Mouse (Mus musculus): ENCODE data around the gene M1ap. TPM values are rescaled to one million over a fixed set of nuclear protein-coding genes. Genes with fewer than 3 reads are reported as not detected.

The M1ap gene
- polyA plus RNA-seq, 1 experiment from 2014 or later: 2.4 TPM

DNA sequence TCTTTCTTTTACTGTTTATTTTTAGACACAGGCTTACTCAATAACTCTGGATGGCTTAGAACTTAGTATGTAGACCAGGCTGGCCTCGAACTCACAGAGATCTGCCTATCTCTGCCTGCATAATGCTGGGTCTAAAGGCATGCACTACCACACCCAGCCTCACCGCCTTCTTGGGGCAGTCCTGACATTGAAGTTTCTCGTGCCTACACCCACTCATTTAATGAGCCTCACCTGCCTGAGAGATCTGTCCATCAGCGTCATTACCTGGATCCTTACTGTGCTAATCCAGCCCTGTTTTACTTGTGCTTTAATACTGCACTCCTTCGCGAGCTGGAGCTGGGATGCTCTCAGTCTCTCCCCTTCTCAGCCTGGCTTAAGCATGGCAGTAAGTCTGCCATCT lies 65.1 kb downstream of the M1ap start:
- Histone ChIP-seq H3K36me3 (ENCODE audit: control insufficient read depth, insufficient read depth, low read length) (no peaks in the 10 kb centered on the region), H3K4me3 (ENCODE audit: low read length) (no peak overlapping the region), H3K4me1 (replicated peaks; ENCODE audit: control insufficient read depth, insufficient read depth, low read length) (peaks cover 5% of the 10 kb centered on the region), H3K27me3 (ENCODE audit: control insufficient read depth, insufficient read depth, low read depth, low read length) (no peaks in the 10 kb centered on the region; the same call in 1 of the 2 replicates), H3K27ac (ENCODE audit: low read length) (no peak overlapping the region), H3K9ac (ENCODE audit: low read length) (no peak overlapping the region), H3K4me2 (ENCODE audit: low read depth, low read length) (no peak overlapping the region), H3K9me3 (ENCODE audit: control insufficient read depth, low read length) (no peaks in the 10 kb centered on the region)
- ATAC-seq (ENCODE audit: low read depth): no peak
- 76% methylated on average over 6 of the region's 6 CpGs for WGBS

DNA sequence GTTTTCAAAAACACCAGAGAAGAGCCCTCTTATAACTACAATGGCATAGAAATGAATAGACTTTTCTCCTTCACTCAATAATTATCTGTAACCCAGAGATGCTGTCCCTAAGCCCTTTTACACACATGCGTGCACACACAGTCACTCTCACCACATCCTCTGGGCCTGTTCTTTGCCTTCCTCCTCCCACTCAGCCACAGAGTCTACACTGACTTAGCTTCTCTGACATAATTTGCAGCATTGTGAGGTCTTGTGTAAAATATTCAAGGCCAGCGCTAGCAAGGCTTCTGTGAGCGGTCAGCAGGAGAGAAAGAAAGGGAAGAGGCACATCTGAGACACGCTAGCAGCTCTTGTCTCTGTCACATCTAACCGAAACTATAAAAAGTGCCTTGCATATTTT lies 66.7 kb downstream of the M1ap start:
- Histone ChIP-seq H3K36me3 (ENCODE audit: control insufficient read depth, insufficient read depth, low read length) (no peaks in the 10 kb centered on the region), H3K9ac (ENCODE audit: low read length) (no peak overlapping the region), H3K4me3 (ENCODE audit: low read length) (no peak overlapping the region), H3K4me2 (ENCODE audit: low read depth, low read length) (no peak overlapping the region), H3K9me3 (ENCODE audit: control insufficient read depth, low read length) (no peaks in the 10 kb centered on the region), H3K27me3 (ENCODE audit: control insufficient read depth, insufficient read depth, low read depth, low read length) (no peaks in the 10 kb centered on the region; the same call in 1 of the 2 replicates), H3K4me1 (replicated peaks; ENCODE audit: control insufficient read depth, insufficient read depth, low read length) (peaks cover 5% of the 10 kb centered on the region), H3K27ac (ENCODE audit: low read length) (no peak overlapping the region)
- WGBS: 74% methylated on average over 5 of the region's 5 CpGs
- ATAC-seq (ENCODE audit: low read depth): no peak

DNA sequence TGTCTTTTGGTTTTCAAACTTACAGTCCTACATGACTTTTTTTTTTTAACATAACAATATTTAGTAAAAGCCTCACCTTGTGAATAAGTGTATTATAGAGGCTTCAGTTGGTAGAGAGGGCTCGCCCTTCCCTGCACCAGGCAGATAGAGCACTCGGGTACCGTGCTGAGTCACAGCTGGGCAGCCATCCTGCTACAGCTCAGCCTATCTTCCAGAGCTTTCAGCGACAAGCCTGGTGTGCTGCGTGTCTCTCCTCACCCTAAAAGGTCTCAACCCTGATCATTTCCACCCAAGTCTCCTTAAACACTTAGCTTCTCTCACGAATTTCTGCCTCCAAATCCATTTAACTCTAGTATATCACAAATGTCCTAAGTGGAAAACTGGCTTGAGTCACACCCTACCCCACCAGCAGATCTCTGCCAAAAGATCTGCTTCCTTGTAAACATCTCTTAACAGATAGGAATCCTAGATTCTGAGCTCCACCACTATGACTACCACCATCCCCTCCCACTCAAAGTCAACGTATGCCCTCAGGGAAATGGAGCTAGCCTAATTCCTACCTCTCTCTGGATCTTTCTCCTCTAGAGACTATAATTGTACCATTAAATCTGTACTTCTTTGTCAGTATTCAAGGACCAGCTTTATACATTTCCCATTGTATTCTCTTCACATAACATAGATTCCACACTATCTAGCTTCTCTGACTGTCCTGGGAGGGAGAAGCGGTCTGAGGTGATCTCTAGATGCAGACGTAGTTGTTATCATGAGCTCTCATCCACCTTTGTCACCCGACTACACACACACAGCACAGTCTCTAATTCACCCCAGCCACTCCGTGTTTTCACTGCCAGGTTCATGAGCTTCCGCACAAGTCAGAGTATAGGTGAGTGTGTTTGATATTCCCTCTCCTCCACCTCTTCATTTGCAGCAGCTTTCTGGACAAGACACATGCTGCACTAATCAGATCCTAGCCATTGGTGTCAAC lies 68.1 kb downstream of the M1ap start:
- Histone ChIP-seq H3K27ac (ENCODE audit: low read length) (no peak overlapping the region), H3K4me1 (replicated peaks; ENCODE audit: control insufficient read depth, insufficient read depth, low read length) (peaks cover 5% of the 10 kb centered on the region), H3K27me3 (ENCODE audit: control insufficient read depth, insufficient read depth, low read depth, low read length) (no peaks in the 10 kb centered on the region; the same call in 1 of the 2 replicates), H3K4me2 (ENCODE audit: low read depth, low read length) (no peak overlapping the region), H3K9me3 (ENCODE audit: control insufficient read depth, low read length) (no peaks in the 10 kb centered on the region), H3K36me3 (ENCODE audit: control insufficient read depth, insufficient read depth, low read length) (no peaks in the 10 kb centered on the region), H3K4me3 (ENCODE audit: low read length) (no peak overlapping the region), H3K9ac (ENCODE audit: low read length) (no peak overlapping the region)
- WGBS: 59% methylated on average over 12 of the region's 12 CpGs
- ATAC-seq (ENCODE audit: low read depth): no peak; the same call in 1 of the 2 replicates

DNA sequence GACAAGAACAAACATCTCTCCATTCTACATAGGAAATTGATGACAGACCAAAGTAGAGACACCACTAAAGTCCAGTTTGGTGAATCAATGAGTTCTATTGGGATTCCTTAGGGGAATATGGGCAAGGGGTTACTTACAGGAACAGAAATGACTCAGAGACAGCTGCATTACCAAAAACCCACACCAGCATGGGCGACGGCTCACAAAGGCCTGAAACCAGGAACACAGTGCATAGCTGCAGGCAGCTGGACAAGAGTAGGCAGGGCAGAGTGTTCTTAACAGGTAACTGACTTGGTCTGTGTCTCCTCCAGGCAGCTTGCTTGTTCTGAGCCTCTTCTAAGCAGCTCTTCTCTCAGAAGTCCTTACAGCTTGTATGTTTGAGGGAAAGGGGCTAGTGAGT lies 69.0 kb downstream of the M1ap start:
- ATAC-seq (ENCODE audit: low read depth): no peak
- no peak overlapping the region for H3K4me3 ChIP-seq (ENCODE audit: low read length)
- no peaks in the 10 kb centered on the region; the same call in 1 of the 2 replicates for H3K4me1 ChIP-seq (replicated peaks; ENCODE audit: control insufficient read depth, insufficient read depth, low read length)
- no peak overlapping the region for H3K4me2 ChIP-seq (ENCODE audit: low read depth, low read length)
- H3K36me3 ChIP-seq (ENCODE audit: control insufficient read depth, insufficient read depth, low read length): no peaks in the 10 kb centered on the region
- H3K27me3 ChIP-seq (ENCODE audit: control insufficient read depth, insufficient read depth, low read depth, low read length): no peaks in the 10 kb centered on the region; the same call in 1 of the 2 replicates
- H3K27ac ChIP-seq (ENCODE audit: low read length): no peak overlapping the region
- no peak overlapping the region for H3K9ac ChIP-seq (ENCODE audit: low read length)
- no peaks in the 10 kb centered on the region for H3K9me3 ChIP-seq (ENCODE audit: control insufficient read depth, low read length)
- 86% methylated on average over 2 of the region's 2 CpGs for WGBS

DNA sequence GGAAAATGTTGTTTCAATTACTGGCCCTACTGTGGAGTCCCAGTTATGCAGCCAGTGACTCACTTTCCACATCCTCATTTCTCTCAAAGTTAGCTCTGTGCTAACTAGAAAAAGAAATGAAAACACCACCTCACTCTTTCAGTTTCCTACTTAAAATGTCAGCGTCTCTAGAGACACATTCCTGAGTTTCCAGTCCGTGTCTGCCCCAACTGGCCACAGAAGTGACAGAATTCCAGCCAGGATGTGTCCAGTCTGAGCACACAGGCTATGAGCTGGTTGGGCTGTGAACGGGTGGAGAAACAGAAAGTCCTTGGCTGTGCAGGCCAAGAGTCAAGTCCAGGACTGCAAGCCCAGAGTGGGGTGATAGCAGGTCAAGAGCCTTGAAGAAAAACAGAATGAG lies 70.5 kb downstream of the M1ap start:
- Histone ChIP-seq H3K9me3 (ENCODE audit: control insufficient read depth, low read length) (no peaks in the 10 kb centered on the region), H3K4me1 (replicated peaks; ENCODE audit: control insufficient read depth, insufficient read depth, low read length) (no peaks in the 10 kb centered on the region; the same call in 1 of the 2 replicates), H3K36me3 (ENCODE audit: control insufficient read depth, insufficient read depth, low read length) (no peaks in the 10 kb centered on the region), H3K27ac (ENCODE audit: low read length) (no peak overlapping the region), H3K27me3 (ENCODE audit: control insufficient read depth, insufficient read depth, low read depth, low read length) (no peaks in the 10 kb centered on the region; the same call in 1 of the 2 replicates), H3K4me2 (ENCODE audit: low read depth, low read length) (no peak overlapping the region), H3K4me3 (ENCODE audit: low read length) (no peak overlapping the region), H3K9ac (ENCODE audit: low read length) (no peak overlapping the region)
- ATAC-seq (ENCODE audit: low read depth): peak; percentile 36; the same call in 1 of the 2 replicates
- WGBS: 14% methylated on average over 3 of the region's 3 CpGs

DNA sequence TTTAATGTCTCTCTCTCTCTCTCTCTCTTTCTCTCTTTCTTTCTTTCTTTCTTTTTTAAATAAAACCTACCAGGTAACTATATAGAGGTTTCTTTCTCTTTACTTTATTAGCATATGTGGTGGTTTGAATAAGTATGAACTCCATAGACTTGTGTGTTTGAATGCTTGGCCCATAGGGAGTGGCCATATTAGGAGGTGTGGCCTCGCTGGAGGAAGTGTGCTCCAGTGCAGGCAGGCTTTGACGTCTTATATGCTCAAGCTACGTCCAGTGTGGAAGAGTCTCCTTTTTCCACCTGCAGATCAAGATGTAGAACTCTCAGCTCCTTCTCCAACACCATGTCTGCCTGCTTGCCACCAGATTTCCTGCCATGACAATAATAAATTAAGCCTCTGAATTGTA lies 72.3 kb downstream of the M1ap start:
- Histone ChIP-seq H3K9ac (ENCODE audit: low read length) (no peak overlapping the region), H3K9me3 (ENCODE audit: control insufficient read depth, low read length) (no peaks in the 10 kb centered on the region), H3K4me1 (replicated peaks; ENCODE audit: control insufficient read depth, insufficient read depth, low read length) (no peaks in the 10 kb centered on the region; the same call in 1 of the 2 replicates), H3K36me3 (ENCODE audit: control insufficient read depth, insufficient read depth, low read length) (no peaks in the 10 kb centered on the region), H3K27me3 (ENCODE audit: control insufficient read depth, insufficient read depth, low read depth, low read length) (no peaks in the 10 kb centered on the region; the same call in 1 of the 2 replicates), H3K27ac (ENCODE audit: low read length) (no peak overlapping the region), H3K4me2 (ENCODE audit: low read depth, low read length) (no peak overlapping the region), H3K4me3 (ENCODE audit: low read length) (no peak overlapping the region)
- WGBS: 62% methylated on average over 3 of the region's 3 CpGs
- no peak for ATAC-seq (ENCODE audit: low read depth)

DNA sequence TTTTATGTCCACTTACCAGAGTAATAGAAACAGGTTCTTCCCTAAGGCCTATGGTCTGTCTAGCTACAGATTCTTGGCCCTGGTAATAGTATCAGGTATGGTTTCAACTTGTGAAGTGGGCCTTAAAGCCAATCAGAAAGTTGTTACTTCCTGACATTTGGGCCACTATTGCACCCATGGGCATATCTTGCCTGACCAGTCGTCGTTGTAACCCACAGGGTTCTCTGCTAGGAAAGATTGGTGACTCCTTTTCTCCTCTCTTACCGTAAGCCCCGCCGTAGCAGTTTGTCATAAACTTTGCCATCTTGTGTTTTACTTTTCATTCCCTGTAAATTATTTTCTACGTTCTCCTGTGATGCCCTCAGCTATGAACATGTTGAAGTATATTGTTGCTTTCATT lies 73.4 kb downstream of the M1ap start:
- no peak for ATAC-seq (ENCODE audit: low read depth)
- H3K4me1 ChIP-seq (replicated peaks; ENCODE audit: control insufficient read depth, insufficient read depth, low read length): no peaks in the 10 kb centered on the region
- H3K36me3 ChIP-seq (ENCODE audit: control insufficient read depth, insufficient read depth, low read length): no peaks in the 10 kb centered on the region
- no peaks in the 10 kb centered on the region for H3K9me3 ChIP-seq (ENCODE audit: control insufficient read depth, low read length)
- no peak overlapping the region for H3K4me2 ChIP-seq (ENCODE audit: low read depth, low read length)
- H3K4me3 ChIP-seq (ENCODE audit: low read length): no peak overlapping the region
- no peak overlapping the region for H3K9ac ChIP-seq (ENCODE audit: low read length)
- 81% methylated on average over 6 of the region's 6 CpGs for WGBS
- H3K27ac ChIP-seq (ENCODE audit: low read length): no peak overlapping the region
- no peaks in the 10 kb centered on the region for H3K27me3 ChIP-seq (ENCODE audit: control insufficient read depth, insufficient read depth, low read depth, low read length)

DNA sequence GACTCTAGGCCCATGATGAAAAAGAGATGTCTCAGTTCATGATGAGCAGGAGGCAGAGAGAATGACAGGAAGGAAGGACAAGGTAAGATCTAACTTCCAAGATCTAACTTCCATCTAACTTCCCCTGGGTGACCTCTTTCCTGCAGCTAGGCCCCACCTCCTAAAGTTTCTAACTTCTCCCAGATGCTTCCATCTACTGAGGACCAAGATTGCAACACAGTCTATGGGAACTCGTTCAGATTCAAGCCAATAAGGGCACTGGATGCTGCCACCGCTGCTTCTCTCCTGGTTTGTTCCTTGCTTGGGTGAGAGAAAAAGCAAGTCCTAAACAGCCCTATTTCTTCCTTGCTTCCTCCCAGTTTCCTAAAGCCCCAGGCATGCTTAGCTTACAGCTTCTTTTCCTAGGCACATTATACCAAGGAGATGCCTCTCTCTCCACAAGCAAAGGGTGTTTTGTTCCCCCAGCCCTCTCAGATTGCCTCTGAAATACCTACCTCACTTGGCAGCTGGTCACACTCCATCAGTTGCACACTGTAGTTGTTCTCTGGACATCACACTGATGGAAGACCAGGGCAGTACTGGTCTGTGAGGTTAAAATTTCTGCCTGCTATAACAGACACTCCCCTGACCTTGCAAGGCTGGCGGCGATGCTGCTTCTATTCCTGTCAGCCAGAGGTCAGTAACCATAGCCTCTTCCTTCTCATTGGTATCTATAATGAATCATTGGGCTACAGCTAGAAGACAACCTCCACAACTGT lies 74.3 kb downstream of the M1ap start:
- 71% methylated on average over 4 of the region's 4 CpGs for whole genome bisulfite sequencing
- no peak for ATAC-seq (ENCODE audit: low read depth)

DNA sequence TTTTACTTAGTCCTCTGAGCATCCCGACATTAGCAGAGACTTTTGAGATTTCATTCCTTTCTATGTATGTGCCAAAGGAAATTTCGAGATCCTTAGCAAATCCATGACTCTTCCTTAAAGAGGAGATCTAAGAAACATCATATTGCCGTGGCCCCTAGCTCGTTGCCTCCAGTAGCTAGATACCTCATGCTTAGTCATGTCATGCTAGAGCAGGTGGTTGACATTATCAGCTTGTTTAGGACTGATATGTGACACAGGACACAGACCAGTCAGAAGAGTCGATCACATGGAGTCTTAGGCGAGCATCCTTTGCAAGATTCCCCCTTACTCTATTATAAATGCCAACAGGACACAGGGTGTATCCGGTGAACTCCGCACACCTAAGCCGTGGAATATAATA lies 76.3 kb downstream of the M1ap start:
- Histone ChIP-seq H3K4me3 (ENCODE audit: low read length) (no peak overlapping the region), H3K27me3 (ENCODE audit: control insufficient read depth, insufficient read depth, low read depth, low read length) (no peaks in the 10 kb centered on the region), H3K36me3 (ENCODE audit: control insufficient read depth, insufficient read depth, low read length) (no peaks in the 10 kb centered on the region), H3K9me3 (ENCODE audit: control insufficient read depth, low read length) (no peaks in the 10 kb centered on the region), H3K4me2 (ENCODE audit: low read depth, low read length) (no peak overlapping the region), H3K27ac (ENCODE audit: low read length) (no peak overlapping the region), H3K9ac (ENCODE audit: low read length) (no peak overlapping the region), H3K4me1 (replicated peaks; ENCODE audit: control insufficient read depth, insufficient read depth, low read length) (peaks cover 5% of the 10 kb centered on the region)
- WGBS: 84% methylated on average over 9 of the region's 9 CpGs
- ATAC-seq (ENCODE audit: low read depth): no peak

More for the DNA sequence above, 74.3 kb downstream of the M1ap start:
- no peaks in the 10 kb centered on the region for H3K4me1 ChIP-seq (replicated peaks; ENCODE audit: control insufficient read depth, insufficient read depth, low read length)
- no peak overlapping the region for H3K27ac ChIP-seq (ENCODE audit: low read length)
- no peaks in the 10 kb centered on the region for H3K27me3 ChIP-seq (ENCODE audit: control insufficient read depth, insufficient read depth, low read depth, low read length)
- H3K4me2 ChIP-seq (ENCODE audit: low read depth, low read length): no peak overlapping the region
- H3K9me3 ChIP-seq (ENCODE audit: control insufficient read depth, low read length): no peaks in the 10 kb centered on the region
- no peak overlapping the region for H3K9ac ChIP-seq (ENCODE audit: low read length)
- H3K4me3 ChIP-seq (ENCODE audit: low read length): no peak overlapping the region
- H3K36me3 ChIP-seq (ENCODE audit: control insufficient read depth, insufficient read depth, low read length): no peaks in the 10 kb centered on the region

All from lung, embryonic 16.5 days (tissue).